Mouse (Mus musculus): ENCODE measurements around the gene Fzd7. TPM values are rescaled to one million over a fixed set of nuclear protein-coding genes. Genes with fewer than 3 reads are reported as not detected.
"Not testable (repeated sequence)": the region's sequence is repeated elsewhere in the genome, so short reads cannot be mapped to it uniquely, and the experiment has no call there.

The Fzd7 gene
- polyA plus RNA-seq, 1 experiment from 2014 or later, result 22.7 TPM

- H3K27ac ChIP-seq (ENCODE audit: low read depth), result no peak overlapping the region
- no peaks in the 10 kb centered on the region for H3K4me1 ChIP-seq (ENCODE audit: insufficient read depth)
- no peak overlapping the region for H3K4me3 ChIP-seq (ENCODE audit: low read depth, low read length)
- no peak for TF ChIP-seq CTCF (IDR thresholded peaks at IDR 0.05; ENCODE audit: low read depth)
- no peak overlapping the region for H3K4me2 ChIP-seq
- WGBS, result 54% methylated on average over 2 of the region's 2 CpGs
- no peaks in the 10 kb centered on the region for H3K36me3 ChIP-seq (ENCODE audit: insufficient read depth)
- H3K27me3 ChIP-seq (ENCODE audit: insufficient read depth, low read length), result no peaks in the 10 kb centered on the region
- no peak overlapping the region for H3K9ac ChIP-seq
- ATAC-seq (ENCODE audit: insufficient read depth) (no peak), DNase-seq (no peak)
- H3K9me3 ChIP-seq (ENCODE audit: low read depth, low read length), result no peaks in the 10 kb centered on the region; the same call in 1 of the 2 replicates
These were observed 43.0 kb upstream of the Fzd7 start for GRCm38 (mm10) chr1:59439252-59439651.

GRCm38 (mm10) chr1:59439941-59440340, 42.3 kb upstream of the Fzd7 start:
- Histone ChIP-seq H3K4me2 (no peak overlapping the region), H3K9me3 (ENCODE audit: low read depth, low read length) (no peaks in the 10 kb centered on the region; the same call in 1 of the 2 replicates), H3K27me3 (ENCODE audit: insufficient read depth, low read length) (no peaks in the 10 kb centered on the region), H3K9ac (no peak overlapping the region), H3K36me3 (ENCODE audit: insufficient read depth) (no peaks in the 10 kb centered on the region), H3K4me1 (ENCODE audit: insufficient read depth) (no peaks in the 10 kb centered on the region), H3K4me3 (ENCODE audit: low read depth, low read length) (no peak overlapping the region), H3K27ac (ENCODE audit: low read depth) (no peak overlapping the region)
- no peak for DNase-seq
- no peak for TF ChIP-seq CTCF (IDR thresholded peaks at IDR 0.05; ENCODE audit: low read depth)
- ATAC-seq (ENCODE audit: insufficient read depth), result no peak
- 75% methylated on average over 1 of the region's 1 CpGs for WGBS

GRCm38 (mm10) chr1:59442721-59443120, 39.5 kb upstream of the Fzd7 start:
- not testable (repeated sequence) for DNase-seq; H3K4me3 ChIP-seq (ENCODE audit: low read depth, low read length); ATAC-seq (ENCODE audit: insufficient read depth); H3K36me3 ChIP-seq (ENCODE audit: insufficient read depth); H3K9me3 ChIP-seq (ENCODE audit: low read depth, low read length); H3K27ac ChIP-seq (ENCODE audit: low read depth); H3K9ac ChIP-seq; H3K27me3 ChIP-seq (ENCODE audit: insufficient read depth, low read length); H3K4me1 ChIP-seq (ENCODE audit: insufficient read depth); H3K4me2 ChIP-seq
- WGBS, result 91% methylated on average over 14 of the region's 14 CpGs

GRCm38 (mm10) chr1:59444127-59444660, 38.0 kb upstream of the Fzd7 start:
- H3K4me1 ChIP-seq (ENCODE audit: insufficient read depth), result no peaks in the 10 kb centered on the region
- TF ChIP-seq CTCF (IDR thresholded peaks at IDR 0.05; ENCODE audit: low read depth), result no peak
- H3K9ac ChIP-seq, result no peak overlapping the region
- no peak overlapping the region for H3K4me2 ChIP-seq
- ATAC-seq (ENCODE audit: insufficient read depth) (no peak), DNase-seq (no peak)
- no peaks in the 10 kb centered on the region for H3K27me3 ChIP-seq (ENCODE audit: insufficient read depth, low read length)
- H3K36me3 ChIP-seq (ENCODE audit: insufficient read depth), result no peaks in the 10 kb centered on the region
- 67% methylated on average over 3 of the region's 3 CpGs for WGBS
- no peak overlapping the region for H3K27ac ChIP-seq (ENCODE audit: low read depth)
- H3K4me3 ChIP-seq (ENCODE audit: low read depth, low read length), result no peak overlapping the region
- no peaks in the 10 kb centered on the region; the same call in 1 of the 2 replicates for H3K9me3 ChIP-seq (ENCODE audit: low read depth, low read length)

GRCm38 (mm10) chr1:59445242-59445641, 37.0 kb upstream of the Fzd7 start:
- no peaks in the 10 kb centered on the region; the same call in 1 of the 2 replicates for H3K9me3 ChIP-seq (ENCODE audit: low read depth, low read length)
- no peaks in the 10 kb centered on the region for H3K36me3 ChIP-seq (ENCODE audit: insufficient read depth)
- H3K4me1 ChIP-seq (ENCODE audit: insufficient read depth), result peaks cover 7% of the 10 kb centered on the region
- no peak overlapping the region for H3K27ac ChIP-seq (ENCODE audit: low read depth)
- DNase-seq (no peak), ATAC-seq (ENCODE audit: insufficient read depth) (no peak)
- no peaks in the 10 kb centered on the region for H3K27me3 ChIP-seq (ENCODE audit: insufficient read depth, low read length)
- no peak overlapping the region for H3K9ac ChIP-seq
- no peak overlapping the region for H3K4me3 ChIP-seq (ENCODE audit: low read depth, low read length)
- no peak for TF ChIP-seq CTCF (IDR thresholded peaks at IDR 0.05; ENCODE audit: low read depth)
- 74% methylated on average over 5 of the region's 5 CpGs for whole genome bisulfite sequencing
- H3K4me2 ChIP-seq, result no peak overlapping the region

- ATAC-seq (ENCODE audit: insufficient read depth), result no peak
- Histone ChIP-seq H3K9ac (no peak overlapping the region), H3K4me3 (ENCODE audit: low read depth, low read length) (no peak overlapping the region), H3K4me2 (peak overlapping the region; percentile 15; the same call in 1 of the 2 replicates), H3K9me3 (ENCODE audit: low read depth, low read length) (no peaks in the 10 kb centered on the region), H3K27me3 (ENCODE audit: insufficient read depth, low read length) (no peaks in the 10 kb centered on the region), H3K36me3 (ENCODE audit: insufficient read depth) (no peaks in the 10 kb centered on the region), H3K4me1 (ENCODE audit: insufficient read depth) (peaks cover 14% of the 10 kb centered on the region), H3K27ac (ENCODE audit: low read depth) (peak overlapping the region; percentile 76)
- WGBS, result 57% methylated on average over 11 of the region's 11 CpGs
- no peak for TF ChIP-seq CTCF (IDR thresholded peaks at IDR 0.05; ENCODE audit: low read depth)
- DNase-seq, result no peak
These were observed 33.5 kb upstream of the Fzd7 start for GRCm38 (mm10) chr1:59448497-59449270.

- H3K9me3 ChIP-seq (ENCODE audit: low read depth, low read length), result no peaks in the 10 kb centered on the region
- ATAC-seq (ENCODE audit: insufficient read depth) (peak; percentile 42; the same call in 1 of the 2 replicates), DNase-seq (peak; percentile 68)
- H3K4me1 ChIP-seq (ENCODE audit: insufficient read depth), result peaks cover 14% of the 10 kb centered on the region
- WGBS, result 19% methylated on average over 11 of the region's 11 CpGs
- peak overlapping the region; percentile 76 for H3K27ac ChIP-seq (ENCODE audit: low read depth)
- H3K4me3 ChIP-seq (ENCODE audit: low read depth, low read length), result no peak overlapping the region
- no peak for TF ChIP-seq CTCF (IDR thresholded peaks at IDR 0.05; ENCODE audit: low read depth)
- no peaks in the 10 kb centered on the region for H3K36me3 ChIP-seq (ENCODE audit: insufficient read depth)
- H3K9ac ChIP-seq, result no peak overlapping the region
- peak overlapping the region; percentile 15; the same call in 1 of the 2 replicates for H3K4me2 ChIP-seq
- no peaks in the 10 kb centered on the region for H3K27me3 ChIP-seq (ENCODE audit: insufficient read depth, low read length)
These were observed 32.8 kb upstream of the Fzd7 start for GRCm38 (mm10) chr1:59449423-59449822.
